Mouse (Mus musculus): ENCODE results near the gene Hspe1. TPM values are rescaled to one million over a fixed set of nuclear protein-coding genes. Genes with fewer than 3 reads are reported as not detected.
A peak's percentile ranks its signal among the peaks of the same experiment; 100 is the strongest.

Gene Hspe1
- total and polyA plus RNA-seq, 3 experiments, result 479 to 915 (median 667) TPM

DNA sequence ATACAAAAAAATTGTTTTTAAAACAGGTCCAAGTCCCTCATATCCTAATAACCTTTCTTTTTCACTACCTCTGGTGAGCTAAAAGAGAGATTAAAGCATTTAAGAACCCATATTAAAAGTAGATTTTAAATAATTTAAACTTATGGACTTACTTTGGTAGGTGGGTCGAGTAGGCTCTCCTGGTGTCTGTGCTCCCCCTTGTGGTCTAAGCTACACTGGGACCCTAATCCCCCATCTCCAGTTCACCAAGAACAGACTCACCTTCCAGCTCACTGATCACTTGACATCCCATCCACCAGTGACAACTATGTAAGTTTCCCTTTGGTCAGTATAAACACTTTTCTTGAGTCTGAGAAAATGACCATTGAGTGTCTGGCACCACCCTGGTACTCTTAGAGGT, 45.7 kb upstream of the Hspe1 start:
- in situ Hi-C loops (cut with MboI; ENCODE audit: low pct_ligation_motif_present, low pct_unique_long_range_greater_than_20kb, low sequenced_read_pairs) (no loop called here), dilution Hi-C loops (cut with MboI; ENCODE audit: extremely low pct_ligation_motif_present, extremely low pct_unique_long_range_greater_than_20kb, low sequenced_read_pairs) (no loop called here)
- Histone ChIP-seq H3K4me3 (replicated peaks in 1 of 3; ENCODE audit: low read depth in 2 of 3, low read length in 2 of 3, poor library complexity in 1 of 3) (no peak overlapping the region), H3K9me3 (replicated peaks; ENCODE audit: low read length) (peaks cover 24% of the 10 kb centered on the region), H3K27ac (ENCODE audit: insufficient read depth, low read depth) (no peak overlapping the region), H3K36me3 (replicated peaks in 1 of 2; ENCODE audit: control insufficient read depth in 1 of 2, insufficient read depth in 1 of 2, low read length in 1 of 2) (no peaks in the 10 kb centered on the region), H3K79me2 (replicated peaks; ENCODE audit: control insufficient read depth, extremely low read depth, insufficient read depth, poor library complexity, severe bottlenecking) (no peaks in the 10 kb centered on the region), H3K4me1 (ENCODE audit: control insufficient read depth in 1 of 2, insufficient read depth in 2 of 2) (peaks cover 4% of the 10 kb centered on the region in 2 experiments; a peak in 1 of 4 replicates), H3K4me2 (ENCODE audit: insufficient read depth, low read depth, poor library complexity, severe bottlenecking) (no peak overlapping the region), H3K9ac (ENCODE audit: insufficient read depth, low read depth) (no peak overlapping the region), H3K27me3 (replicated peaks) (no peaks in the 10 kb centered on the region)
- peak; percentile 8 for DNase-seq (ENCODE audit: extremely low read depth)
- TF ChIP-seq E2F4 (IDR thresholded peaks at IDR 0.05; ENCODE audit: insufficient replicate concordance, low read depth, low read length) (no peak), BHLHE40 (IDR thresholded peaks at IDR 0.05; ENCODE audit: low read depth, low read length) (no peak), JUN (IDR thresholded peaks at IDR 0.05; ENCODE audit: insufficient read depth, low read depth, low read length) (no peak), USF2 (conservative IDR thresholded peaks at IDR 0.05; ENCODE audit: low read depth, low read length) (no peak), NRF1 (IDR thresholded peaks at IDR 0.05; ENCODE audit: low read depth, low read length) (no peak), MXI1 (IDR thresholded peaks at IDR 0.05; ENCODE audit: low read depth, low read length) (no peak), POLR2AphosphoS2 (IDR thresholded peaks at IDR 0.05; ENCODE audit: low read depth, low read length) (no peak), EP300 (IDR thresholded peaks at IDR 0.05; ENCODE audit: low read length) (no peak), MAZ (IDR thresholded peaks at IDR 0.05; ENCODE audit: low read depth, low read length) (no peak), IRF4 (IDR thresholded peaks at IDR 0.05; ENCODE audit: low read depth, low read length) (no peak), RAD21 (IDR thresholded peaks at IDR 0.05; ENCODE audit: low read depth, low read length) (peak; percentile 55), ZKSCAN1 (IDR thresholded peaks at IDR 0.05; ENCODE audit: borderline replicate concordance, low read depth, low read length) (no peak), ZNF384 (IDR thresholded peaks at IDR 0.05; ENCODE audit: low read depth, low read length) (no peak), MAX (IDR thresholded peaks at IDR 0.05; ENCODE audit: low read length) (no peak), USF1 (IDR thresholded peaks at IDR 0.05; ENCODE audit: low read depth, low read length) (no peak), HCFC1 (IDR thresholded peaks at IDR 0.05; ENCODE audit: low read depth, low read length) (no peak), SMC3 (IDR thresholded peaks at IDR 0.05; ENCODE audit: low read depth, low read length) (peak; percentile 18; the same call in 1 of the 2 replicates), CTCF (conservative IDR thresholded peaks at IDR 0.05 in 1 of 2, IDR thresholded peaks at IDR 0.05 in 1 of 2; ENCODE audit: low read depth in 2 of 2, low read length in 2 of 2) (peak in 1 of 2 experiments; percentile 51; a peak in 2 of 4 replicates), POLR2A (IDR thresholded peaks at IDR 0.05; ENCODE audit: low read depth, low read length) (no peak)

DNA sequence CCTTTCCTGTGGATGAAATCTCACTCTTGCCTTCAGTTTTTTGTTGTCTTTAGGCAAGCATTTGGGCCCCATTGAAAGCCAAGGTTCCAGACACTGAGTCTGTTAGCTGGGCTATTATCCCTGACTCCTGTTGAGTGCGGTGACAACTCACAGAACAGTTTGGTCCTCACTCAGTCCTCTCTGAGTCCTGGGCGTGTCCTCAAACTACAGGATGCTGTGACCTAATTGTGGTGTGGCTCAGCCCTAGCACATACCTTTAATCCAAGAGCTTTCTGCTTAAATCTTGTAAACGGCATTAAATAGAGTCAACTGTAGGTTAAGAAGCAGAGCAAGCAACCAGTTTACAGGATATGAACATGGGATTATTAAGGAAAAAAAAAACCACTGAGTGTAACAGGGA, 44.8 kb upstream of the Hspe1 start:
- H3K27me3 ChIP-seq (replicated peaks), result no peaks in the 10 kb centered on the region

More for the DNA sequence above, 44.8 kb upstream of the Hspe1 start:
- no peak for DNase-seq (ENCODE audit: extremely low read depth)
- no peaks in the 10 kb centered on the region for H3K36me3 ChIP-seq (replicated peaks in 1 of 2; ENCODE audit: control insufficient read depth in 1 of 2, insufficient read depth in 1 of 2, low read length in 1 of 2)
- H3K27ac ChIP-seq (ENCODE audit: insufficient read depth, low read depth), result no peak overlapping the region
- no peak overlapping the region for H3K4me2 ChIP-seq (ENCODE audit: insufficient read depth, low read depth, poor library complexity, severe bottlenecking)
- H3K79me2 ChIP-seq (replicated peaks; ENCODE audit: control insufficient read depth, extremely low read depth, insufficient read depth, poor library complexity, severe bottlenecking), result no peaks in the 10 kb centered on the region
- peaks cover 23% of the 10 kb centered on the region for H3K9me3 ChIP-seq (replicated peaks; ENCODE audit: low read length)
- no peak overlapping the region for H3K9ac ChIP-seq (ENCODE audit: insufficient read depth, low read depth)
- TF ChIP-seq JUN (IDR thresholded peaks at IDR 0.05; ENCODE audit: insufficient read depth, low read depth, low read length) (no peak), JUND (conservative IDR thresholded peaks at IDR 0.05; ENCODE audit: low read depth, low read length) (no peak), GABPA (IDR thresholded peaks at IDR 0.05; ENCODE audit: insufficient replicate concordance, low read depth, low read length) (no peak), SIN3A (IDR thresholded peaks at IDR 0.05; ENCODE audit: low read length) (no peak), RAD21 (IDR thresholded peaks at IDR 0.05; ENCODE audit: low read depth, low read length) (no peak), ELF1 (IDR thresholded peaks at IDR 0.05; ENCODE audit: low read depth, low read length) (no peak), ETS1 (conservative IDR thresholded peaks at IDR 0.05; ENCODE audit: low read depth, low read length) (no peak), RCOR1 (conservative IDR thresholded peaks at IDR 0.05; ENCODE audit: low read depth, low read length) (no peak), MAZ (IDR thresholded peaks at IDR 0.05; ENCODE audit: low read depth, low read length) (no peak), MYC (IDR thresholded peaks at IDR 0.05; ENCODE audit: low read depth, low read length) (no peak), MAX (IDR thresholded peaks at IDR 0.05; ENCODE audit: low read length) (no peak), SMC3 (IDR thresholded peaks at IDR 0.05; ENCODE audit: low read depth, low read length) (no peak)
- dilution Hi-C loops (cut with MboI; ENCODE audit: extremely low pct_ligation_motif_present, extremely low pct_unique_long_range_greater_than_20kb, low sequenced_read_pairs), result no loop called here
- H3K4me1 ChIP-seq (ENCODE audit: control insufficient read depth in 1 of 2, insufficient read depth in 2 of 2), result peaks cover 4% of the 10 kb centered on the region in 2 experiments; a peak in 1 of 4 replicates
- no peak overlapping the region for H3K4me3 ChIP-seq (replicated peaks in 1 of 3; ENCODE audit: low read depth in 2 of 3, low read length in 2 of 3, poor library complexity in 1 of 3)
- in situ Hi-C loops (cut with MboI; ENCODE audit: low pct_ligation_motif_present, low pct_unique_long_range_greater_than_20kb, low sequenced_read_pairs), result no loop called here
